Mouse (Mus musculus) liver, adult 2 months (tissue): Measurements from ENCODE around the gene Rbfox3. TPM values are rescaled to one million over a fixed set of nuclear protein-coding genes. Genes with fewer than 3 reads are reported as not detected.

Source experiments
- DNase-seq: peaks from one replicate; pipeline ENCODE4 v3.0.0-alpha.2; 2011; ENCODE audit warnings: low read depth, low spot score; ENCODE audit errors: extremely low read depth
- H3K27ac ChIP-seq: fragments of 200-500 bp; replicated peaks from 2 replicates; pipeline ENCODE4 v1.5.1; 2012; ENCODE audit warnings: low read depth, mild to moderate bottlenecking, control low read depth, inconsistent platforms, low read length; ENCODE audit not compliant: insufficient read depth
- H3K27me3 ChIP-seq: fragments of 200-500 bp; 2 replicates; pipeline ENCODE4 v1.6.1; 2012; ENCODE audit warnings: mild to moderate bottlenecking, moderate library complexity, low read length, inconsistent platforms; ENCODE audit not compliant: control insufficient read depth, insufficient read depth
- H3K36me3 ChIP-seq: fragments of 200-500 bp; 2 replicates; pipeline ENCODE4 v1.6.1; 2012; ENCODE audit warnings: low read length, inconsistent platforms; ENCODE audit not compliant: control insufficient read depth, insufficient read depth
- H3K4me1 ChIP-seq: fragments of 200-500 bp; 2 replicates; pipeline ENCODE4 v1.6.1; 2011; ENCODE audit warnings: low read length; ENCODE audit not compliant: control insufficient read depth, insufficient read depth
- H3K4me3 ChIP-seq: fragments of 200-500 bp; 2 replicates; pipeline ENCODE4 v1.5.1; 2011; ENCODE audit warnings: low read depth, mild to moderate bottlenecking, control low read depth, low read length, moderate library complexity; ENCODE audit not compliant: insufficient read depth
- H3K79me2 ChIP-seq: fragments of 200-500 bp; 2 replicates; pipeline ENCODE4 v1.6.1; 2012; ENCODE audit warnings: inconsistent platforms, mild to moderate bottlenecking, low read length, moderate library complexity; ENCODE audit not compliant: control insufficient read depth, insufficient read depth
- H3K9ac ChIP-seq: fragments of 200-500 bp; 2 replicates; pipeline ENCODE4 v1.6.1; 2012; ENCODE audit warnings: low read depth, mild to moderate bottlenecking, control low read depth, inconsistent platforms, low read length
- CTCF ChIP-seq: fragments of 200-500 bp; IDR thresholded peaks from 2 replicates; pipeline ENCODE4 v1.5.1; 2011; ENCODE audit warnings: low read depth, low read length, control low read depth
- POLR2A ChIP-seq: fragments of 200-500 bp; IDR thresholded peaks from 2 replicates; pipeline ENCODE4 v1.6.1; 2011; ENCODE audit warnings: low read length, control low read depth; ENCODE audit not compliant: insufficient read depth; ENCODE audit errors: extremely low read depth
- WGBS: fragments of 180-500 bp; shearing (Covaris S2); methylation state at CpG from one replicate; pipeline ENCODE4 v1.1.7; 2018; 5-methylcytosine and 5-hydroxymethylcytosine counted together
- polyA plus RNA-seq: library from polyadenylated mRNA; depleted of rRNA; stranded (reverse); fragments of >200 nt; gene quantifications from 2 replicates; pipeline ENCODE4 v1.2.3, GENCODE M21; 2012
- total RNA-seq: library from RNA; depleted of rRNA; stranded (reverse); fragments of >200 nt; gene quantifications from 2 replicates; pipeline ENCODE4 v1.2.3, GENCODE M21; 2014

Gene Rbfox3
- total and polyA plus RNA-seq, 2 experiments, result 0.28 to 0.44 TPM

- H3K27ac ChIP-seq, result no peak overlapping the region
- no peaks in the 10 kb centered on the region for H3K27me3 ChIP-seq
- H3K36me3 ChIP-seq, result no peaks in the 10 kb centered on the region
- no peaks in the 10 kb centered on the region for H3K79me2 ChIP-seq
- no peaks in the 10 kb centered on the region for H3K4me1 ChIP-seq
- H3K4me3 ChIP-seq, result no peak overlapping the region
- WGBS, result 85% methylated on average over 12 of the region's 12 CpGs
- TF ChIP-seq CTCF (no peak), POLR2A (no peak)
- no peak for DNase-seq
- H3K9ac ChIP-seq, result no peak overlapping the region
These were observed 151.0 kb downstream of the Rbfox3 start for GRCm38 (mm10) chr11:118760296-118760988.

GRCm38 (mm10) chr11:118759228-118759627 lies 152.2 kb downstream of the Rbfox3 start:
- Histone ChIP-seq H3K27me3 (no peaks in the 10 kb centered on the region), H3K9ac (no peak overlapping the region), H3K79me2 (no peaks in the 10 kb centered on the region), H3K36me3 (no peaks in the 10 kb centered on the region), H3K27ac (no peak overlapping the region), H3K4me3 (no peak overlapping the region), H3K4me1 (no peaks in the 10 kb centered on the region)
- 78% methylated on average over 8 of the region's 8 CpGs for WGBS
- DNase-seq, result no peak
- no peak for TF ChIP-seq CTCF
- TF ChIP-seq POLR2A, result no peak

GRCm38 (mm10) chr11:118758277-118758990 lies 153.0 kb downstream of the Rbfox3 start:
- no peak overlapping the region for H3K9ac ChIP-seq
- no peak for TF ChIP-seq POLR2A
- no peak for TF ChIP-seq CTCF
- 80% methylated on average over 10 of the region's 10 CpGs for WGBS

GRCm38 (mm10) chr11:118757488-118757887 lies 153.9 kb downstream of the Rbfox3 start:
- 76% methylated on average over 1 of the region's 1 CpGs for WGBS
- TF ChIP-seq POLR2A (no peak), CTCF (no peak)
- H3K9ac ChIP-seq, result no peak overlapping the region
- no peak overlapping the region for H3K27ac ChIP-seq
- no peaks in the 10 kb centered on the region for H3K79me2 ChIP-seq
- DNase-seq, result no peak
- H3K4me1 ChIP-seq, result no peaks in the 10 kb centered on the region
- H3K4me3 ChIP-seq, result no peak overlapping the region
- H3K27me3 ChIP-seq, result no peaks in the 10 kb centered on the region
- no peaks in the 10 kb centered on the region for H3K36me3 ChIP-seq

More at GRCm38 (mm10) chr11:118758277-118758990, 153.0 kb downstream of the Rbfox3 start:
- Histone ChIP-seq H3K4me3 (no peak overlapping the region), H3K79me2 (no peaks in the 10 kb centered on the region), H3K36me3 (no peaks in the 10 kb centered on the region), H3K4me1 (no peaks in the 10 kb centered on the region), H3K27ac (no peak overlapping the region), H3K27me3 (no peaks in the 10 kb centered on the region)
- DNase-seq, result no peak

GRCm38 (mm10) chr11:118755003-118755402 lies 156.4 kb downstream of the Rbfox3 start:
- no peaks in the 10 kb centered on the region for H3K4me1 ChIP-seq

GRCm38 (mm10) chr11:118754535-118754934 lies 156.9 kb downstream of the Rbfox3 start:
- H3K36me3 ChIP-seq, result no peaks in the 10 kb centered on the region
- H3K9ac ChIP-seq, result no peak overlapping the region
- no peak overlapping the region for H3K27ac ChIP-seq
- DNase-seq, result no peak
- H3K4me1 ChIP-seq, result no peaks in the 10 kb centered on the region
- H3K27me3 ChIP-seq, result no peaks in the 10 kb centered on the region
- no peaks in the 10 kb centered on the region for H3K79me2 ChIP-seq
- TF ChIP-seq POLR2A (no peak), CTCF (no peak)
- 49% methylated on average over 4 of the region's 4 CpGs for WGBS
- H3K4me3 ChIP-seq, result no peak overlapping the region

More at GRCm38 (mm10) chr11:118755003-118755402, 156.4 kb downstream of the Rbfox3 start:
- H3K36me3 ChIP-seq, result no peaks in the 10 kb centered on the region
- H3K79me2 ChIP-seq, result no peaks in the 10 kb centered on the region
- H3K27me3 ChIP-seq, result no peaks in the 10 kb centered on the region
- TF ChIP-seq CTCF (no peak), POLR2A (no peak)
- H3K27ac ChIP-seq, result no peak overlapping the region
- DNase-seq, result no peak
- 77% methylated on average over 17 of the region's 17 CpGs for WGBS
- no peak overlapping the region for H3K4me3 ChIP-seq
- H3K9ac ChIP-seq, result no peak overlapping the region
